Mouse (Mus musculus): ENCODE measurements at regions not wholly inside any gene's neighbourhood (a gene's known extent, or its start where the extent isn't known, plus 50 kb on each side); places are given as distances from the start of the nearest gene placed in this dataset.

GRCm38 (mm10) chr17:64983480-64983879, 147.6 kb upstream of the 4930583I09Rik start:
- TF ChIP-seq CTCF (IDR thresholded peaks at IDR 0.05; ENCODE audit: low read depth), result no peak
- Histone ChIP-seq H3K27me3 (ENCODE audit: insufficient read depth, low read length) (no peaks in the 10 kb centered on the region), H3K4me3 (ENCODE audit: low read depth, low read length) (no peak overlapping the region), H3K9me3 (ENCODE audit: low read length) (no peaks in the 10 kb centered on the region), H3K4me1 (ENCODE audit: insufficient read depth) (no peaks in the 10 kb centered on the region), H3K4me2 (ENCODE audit: low read depth) (no peak overlapping the region), H3K9ac (no peak overlapping the region), H3K36me3 (ENCODE audit: insufficient read depth) (no peaks in the 10 kb centered on the region), H3K27ac (ENCODE audit: low read depth, low read length) (no peak overlapping the region)
- 70% methylated on average over 2 of the region's 2 CpGs for WGBS
- ATAC-seq (no peak), DNase-seq (no peak)

GRCm38 (mm10) chr17:64964153-64964552, 128.3 kb upstream of the 4930583I09Rik start:
- TF ChIP-seq CTCF (IDR thresholded peaks at IDR 0.05; ENCODE audit: low read depth), result no peak
- DNase-seq (no peak), ATAC-seq (no peak)
- Histone ChIP-seq H3K9me3 (ENCODE audit: low read length) (peaks cover 4% of the 10 kb centered on the region; the same call in 1 of the 2 replicates), H3K9ac (no peak overlapping the region), H3K36me3 (ENCODE audit: insufficient read depth) (no peaks in the 10 kb centered on the region), H3K27ac (ENCODE audit: low read depth, low read length) (no peak overlapping the region), H3K27me3 (ENCODE audit: insufficient read depth, low read length) (no peaks in the 10 kb centered on the region), H3K4me2 (ENCODE audit: low read depth) (no peak overlapping the region), H3K4me3 (ENCODE audit: low read depth, low read length) (no peak overlapping the region), H3K4me1 (ENCODE audit: insufficient read depth) (no peaks in the 10 kb centered on the region)
- 86% methylated on average over 4 of the region's 4 CpGs for WGBS

DNA sequence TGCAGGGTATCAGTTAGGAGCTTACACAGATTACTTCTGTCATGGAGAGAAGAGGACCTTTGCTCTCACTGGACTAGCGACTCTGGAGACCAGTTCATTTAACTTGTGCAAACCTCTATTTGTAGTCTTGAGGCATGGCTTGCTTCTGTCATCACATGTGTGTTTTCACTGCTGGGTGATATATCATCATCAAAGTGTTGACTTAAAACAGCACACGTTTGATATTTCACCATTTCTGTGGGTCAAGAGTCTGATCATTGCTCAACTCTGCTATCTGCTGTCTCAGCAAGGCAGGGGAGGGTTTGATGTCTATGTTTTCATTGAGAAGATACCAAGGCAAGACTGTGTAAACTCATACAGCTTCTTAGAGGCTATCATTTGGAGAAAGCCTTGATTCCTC, 126.0 kb upstream of the 4930583I09Rik start:
- H3K4me2 ChIP-seq (ENCODE audit: low read depth), result no peak overlapping the region
- H3K4me3 ChIP-seq (ENCODE audit: low read depth, low read length), result no peak overlapping the region
- 90% methylated on average over 2 of the region's 2 CpGs for WGBS
- no peaks in the 10 kb centered on the region for H3K9me3 ChIP-seq (ENCODE audit: low read length)
- H3K27ac ChIP-seq (ENCODE audit: low read depth, low read length), result no peak overlapping the region
- H3K36me3 ChIP-seq (ENCODE audit: insufficient read depth), result no peaks in the 10 kb centered on the region
- H3K4me1 ChIP-seq (ENCODE audit: insufficient read depth), result no peaks in the 10 kb centered on the region
- no peaks in the 10 kb centered on the region for H3K27me3 ChIP-seq (ENCODE audit: insufficient read depth, low read length)
- DNase-seq, result no peak
- TF ChIP-seq CTCF (IDR thresholded peaks at IDR 0.05; ENCODE audit: low read depth), result no peak
- no peak for ATAC-seq
- no peak overlapping the region for H3K9ac ChIP-seq

DNA sequence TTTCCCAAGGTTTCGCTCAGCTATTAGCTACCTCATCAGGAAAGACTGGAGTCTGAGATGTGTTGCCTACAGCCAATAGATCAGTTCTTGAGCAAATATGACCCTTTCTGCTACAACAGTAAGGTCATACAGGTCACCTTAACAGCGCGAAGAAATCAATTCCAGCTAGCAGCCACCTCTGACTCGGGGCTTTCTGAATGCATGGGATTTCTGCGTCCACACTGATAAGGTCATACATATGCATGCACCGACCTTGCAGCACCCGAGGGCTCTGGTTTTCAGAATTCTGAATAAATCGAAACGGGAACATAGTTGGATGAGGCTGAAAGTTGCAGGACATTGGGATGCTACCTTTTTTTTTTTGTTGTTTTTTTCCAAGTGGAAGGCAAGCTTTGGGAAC, 121.6 kb upstream of the 4930583I09Rik start:
- H3K9ac ChIP-seq, result no peak overlapping the region
- DNase-seq (no peak), ATAC-seq (no peak)
- TF ChIP-seq CTCF (IDR thresholded peaks at IDR 0.05; ENCODE audit: low read depth), result no peak
- H3K4me3 ChIP-seq (ENCODE audit: low read depth, low read length), result no peak overlapping the region
- H3K4me2 ChIP-seq (ENCODE audit: low read depth), result no peak overlapping the region
- no peaks in the 10 kb centered on the region for H3K27me3 ChIP-seq (ENCODE audit: insufficient read depth, low read length)
- WGBS, result 86% methylated on average over 9 of the region's 9 CpGs
- peaks cover 4% of the 10 kb centered on the region; the same call in 1 of the 2 replicates for H3K4me1 ChIP-seq (ENCODE audit: insufficient read depth)
- no peak overlapping the region for H3K27ac ChIP-seq (ENCODE audit: low read depth, low read length)
- no peaks in the 10 kb centered on the region for H3K9me3 ChIP-seq (ENCODE audit: low read length)
- no peaks in the 10 kb centered on the region for H3K36me3 ChIP-seq (ENCODE audit: insufficient read depth)

- Histone ChIP-seq H3K9ac (no peak overlapping the region), H3K27ac (ENCODE audit: low read depth, low read length) (no peak overlapping the region), H3K4me1 (ENCODE audit: insufficient read depth) (peaks cover 4% of the 10 kb centered on the region; the same call in 1 of the 2 replicates), H3K9me3 (ENCODE audit: low read length) (no peaks in the 10 kb centered on the region), H3K27me3 (ENCODE audit: insufficient read depth, low read length) (no peaks in the 10 kb centered on the region), H3K36me3 (ENCODE audit: insufficient read depth) (no peaks in the 10 kb centered on the region), H3K4me3 (ENCODE audit: low read depth, low read length) (no peak overlapping the region), H3K4me2 (ENCODE audit: low read depth) (no peak overlapping the region)
- TF ChIP-seq CTCF (IDR thresholded peaks at IDR 0.05; ENCODE audit: low read depth), result no peak
- DNase-seq (no peak), ATAC-seq (no peak)
- WGBS, result 78% methylated on average over 7 of the region's 7 CpGs
Observed at GRCm38 (mm10) chr17:64956506-64956905, 120.6 kb upstream of the 4930583I09Rik start.

GRCm38 (mm10) chr17:64953275-64953674, 117.4 kb upstream of the 4930583I09Rik start:
- H3K36me3 ChIP-seq (ENCODE audit: insufficient read depth), result no peaks in the 10 kb centered on the region
- no peak overlapping the region for H3K4me2 ChIP-seq (ENCODE audit: low read depth)
- peaks cover 4% of the 10 kb centered on the region; the same call in 1 of the 2 replicates for H3K4me1 ChIP-seq (ENCODE audit: insufficient read depth)
- H3K27ac ChIP-seq (ENCODE audit: low read depth, low read length), result no peak overlapping the region
- ATAC-seq, result no peak
- H3K9ac ChIP-seq, result no peak overlapping the region
- H3K27me3 ChIP-seq (ENCODE audit: insufficient read depth, low read length), result no peaks in the 10 kb centered on the region
- DNase-seq, result peak; percentile 20
- TF ChIP-seq CTCF (IDR thresholded peaks at IDR 0.05; ENCODE audit: low read depth), result no peak
- 66% methylated on average over 7 of the region's 7 CpGs for WGBS
- H3K9me3 ChIP-seq (ENCODE audit: low read length), result no peaks in the 10 kb centered on the region
- H3K4me3 ChIP-seq (ENCODE audit: low read depth, low read length), result no peak overlapping the region

GRCm38 (mm10) chr17:64951625-64951940, 115.7 kb upstream of the 4930583I09Rik start:
- Histone ChIP-seq H3K36me3 (ENCODE audit: insufficient read depth) (no peaks in the 10 kb centered on the region), H3K4me1 (ENCODE audit: insufficient read depth) (peaks cover 4% of the 10 kb centered on the region; the same call in 1 of the 2 replicates), H3K4me3 (ENCODE audit: low read depth, low read length) (no peak overlapping the region), H3K4me2 (ENCODE audit: low read depth) (no peak overlapping the region), H3K27me3 (ENCODE audit: insufficient read depth, low read length) (no peaks in the 10 kb centered on the region), H3K9ac (no peak overlapping the region), H3K27ac (ENCODE audit: low read depth, low read length) (no peak overlapping the region), H3K9me3 (ENCODE audit: low read length) (no peaks in the 10 kb centered on the region)
- DNase-seq (peak; percentile 44), ATAC-seq (peak; percentile 69)
- TF ChIP-seq CTCF (IDR thresholded peaks at IDR 0.05; ENCODE audit: low read depth), result no peak
- WGBS, result 41% methylated on average over 1 of the region's 1 CpGs
